Mouse (Mus musculus) A20 (cell line): Measurements from ENCODE around the gene Macrod2.

Source experiments
- DNase-seq: peaks from one replicate; pipeline ENCODE4 v3.0.0-alpha.2; 2011; ENCODE audit warnings: low read depth, low spot score

The Macrod2 gene

DNA sequence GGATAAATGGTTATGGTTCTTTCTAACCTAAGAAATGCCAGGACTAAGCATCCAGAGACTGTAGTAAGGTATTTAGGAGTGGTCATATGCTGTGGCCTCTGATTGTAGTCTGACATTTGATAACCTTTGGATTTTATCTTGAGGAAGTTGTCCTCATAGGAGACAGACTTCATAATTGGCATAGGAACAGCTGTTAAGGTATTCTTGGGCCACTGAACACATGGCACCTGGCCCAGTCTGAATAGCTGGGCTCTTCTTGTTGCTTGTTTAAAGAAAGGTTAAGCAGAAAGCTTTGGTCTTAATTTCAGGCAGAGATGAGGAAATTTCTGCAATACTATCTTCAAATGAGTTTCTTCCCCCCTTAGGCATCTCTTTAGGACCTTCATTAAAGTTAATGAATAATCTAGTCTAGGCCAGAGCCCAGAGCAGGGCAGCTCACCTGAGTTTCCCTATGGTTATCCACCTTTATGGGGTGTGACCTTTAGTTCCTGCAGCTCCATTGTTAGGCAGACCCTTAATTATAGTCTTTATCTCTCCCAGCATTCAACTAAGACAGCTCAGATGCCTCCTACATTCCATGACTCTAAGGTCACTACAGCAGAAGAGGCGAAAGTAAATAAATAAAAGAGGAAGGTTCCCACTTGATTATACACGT is 894.1 kb downstream of the Macrod2 start:
- DNase-seq, result no peak

DNA sequence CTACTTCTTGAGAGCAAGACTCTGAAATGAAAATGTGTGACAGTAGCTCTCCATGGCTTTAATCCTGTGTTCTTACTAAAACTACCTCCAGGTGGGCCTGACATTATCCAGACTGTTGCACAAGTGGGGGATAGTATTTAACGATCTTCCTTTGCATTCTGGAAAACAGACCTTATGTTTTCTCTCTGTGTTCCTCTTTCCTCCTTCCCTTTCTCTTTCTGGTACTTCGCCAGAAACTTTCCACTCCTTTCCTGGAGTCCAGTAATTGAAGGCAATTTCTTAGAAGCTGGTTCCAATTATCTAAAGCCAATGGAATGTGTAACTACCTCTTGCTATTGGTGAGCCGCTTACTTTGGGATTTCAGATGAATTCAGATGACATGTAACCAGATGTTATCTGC is 897.7 kb downstream of the Macrod2 start:
- no peak for DNase-seq

DNA sequence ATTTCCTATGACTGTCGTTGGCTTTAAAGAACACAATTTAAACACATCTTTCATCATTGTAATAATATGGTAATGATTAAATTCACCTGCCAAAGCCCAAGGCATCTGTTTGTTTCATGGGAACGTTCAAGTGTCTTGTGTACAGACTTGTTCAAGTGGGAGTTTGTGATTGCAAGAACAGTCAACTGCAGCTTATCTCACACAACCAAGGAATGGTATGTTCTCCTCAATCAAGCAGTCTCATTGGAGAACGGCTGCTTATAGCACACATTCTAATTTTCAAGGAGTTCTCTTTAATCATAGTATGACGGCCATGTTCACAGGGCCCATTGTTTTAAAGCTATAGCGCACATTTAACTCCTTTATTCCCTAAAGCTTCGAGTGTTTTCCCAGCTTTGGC is 904.1 kb downstream of the Macrod2 start:
- DNase-seq, result no peak

DNA sequence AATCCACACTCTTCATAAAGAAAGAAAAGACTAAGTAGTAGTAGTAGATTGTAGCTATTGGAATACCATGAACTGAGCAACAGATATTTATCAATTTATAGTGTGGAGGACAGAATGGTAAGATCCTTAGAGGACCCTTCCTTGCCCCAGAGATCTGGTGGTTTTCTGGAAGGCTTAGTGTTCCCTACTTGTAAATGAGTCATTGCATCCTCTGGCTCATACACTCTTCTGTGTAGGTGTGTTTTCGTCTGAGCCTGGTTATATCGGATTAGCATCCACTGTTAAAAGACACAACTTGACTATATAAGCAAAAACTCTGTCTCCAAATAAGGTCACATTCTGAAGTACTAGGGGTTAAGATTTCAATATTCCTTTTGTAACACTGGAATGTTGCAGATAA is 905.9 kb downstream of the Macrod2 start:
- DNase-seq, result no peak

DNA sequence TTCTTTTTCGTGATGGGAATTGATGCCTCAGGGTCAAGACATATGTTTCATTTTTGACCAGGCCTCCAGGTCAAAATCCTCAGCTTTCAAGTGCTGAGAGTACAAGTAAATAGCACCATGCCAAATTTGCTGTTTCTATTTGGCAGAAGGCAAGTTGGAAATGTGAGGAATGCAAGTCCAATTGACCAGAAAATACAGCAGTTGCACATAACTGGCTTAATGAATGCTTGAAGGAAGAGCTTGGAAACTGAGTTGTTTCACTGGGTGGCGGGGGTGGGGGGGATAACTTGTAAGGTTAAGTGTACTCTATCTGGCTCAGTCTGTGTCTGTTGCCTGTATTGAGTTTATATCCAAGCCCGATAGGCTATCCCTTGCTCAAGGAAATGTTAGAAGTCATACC is 913.3 kb downstream of the Macrod2 start:
- DNase-seq, result no peak

DNA sequence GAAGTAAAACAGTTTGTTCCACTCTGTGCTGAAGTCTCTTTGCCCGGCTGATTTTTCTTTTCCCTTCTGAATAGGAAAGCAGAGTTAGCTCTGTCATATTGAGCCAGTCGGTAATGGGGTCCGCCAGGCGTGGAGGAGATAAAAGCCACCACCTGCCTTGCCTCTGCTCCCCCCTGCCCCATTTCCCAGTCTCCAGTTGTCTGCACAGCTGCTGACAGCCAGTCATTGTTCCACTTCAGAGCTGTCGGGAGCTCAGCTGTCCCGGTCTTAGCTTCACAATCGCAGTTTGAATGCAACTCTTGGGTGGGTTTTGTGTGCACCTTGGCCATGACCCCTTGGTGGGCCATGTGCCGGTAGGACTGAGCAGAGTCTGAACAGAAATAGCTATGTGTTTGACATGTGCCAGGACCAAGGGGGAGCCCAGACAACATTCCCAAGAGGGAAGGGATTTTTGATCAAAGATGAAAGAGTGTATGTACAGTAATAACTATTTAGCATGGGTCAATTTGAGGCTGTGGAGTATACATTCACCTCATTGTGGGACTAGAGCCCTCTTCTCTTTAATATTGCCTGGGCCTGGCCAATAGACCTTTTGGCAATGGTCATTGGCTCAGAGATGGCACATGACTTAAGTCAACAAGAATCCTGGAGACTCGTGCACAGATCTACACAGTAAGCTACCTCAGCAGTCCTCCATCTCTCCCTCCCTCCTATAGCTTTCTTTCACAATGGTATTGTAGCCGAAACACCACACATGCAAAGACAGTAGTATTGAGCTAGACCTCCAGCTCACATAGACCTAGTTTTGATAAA is 917.2 kb downstream of the Macrod2 start:
- DNase-seq, result no peak

DNA sequence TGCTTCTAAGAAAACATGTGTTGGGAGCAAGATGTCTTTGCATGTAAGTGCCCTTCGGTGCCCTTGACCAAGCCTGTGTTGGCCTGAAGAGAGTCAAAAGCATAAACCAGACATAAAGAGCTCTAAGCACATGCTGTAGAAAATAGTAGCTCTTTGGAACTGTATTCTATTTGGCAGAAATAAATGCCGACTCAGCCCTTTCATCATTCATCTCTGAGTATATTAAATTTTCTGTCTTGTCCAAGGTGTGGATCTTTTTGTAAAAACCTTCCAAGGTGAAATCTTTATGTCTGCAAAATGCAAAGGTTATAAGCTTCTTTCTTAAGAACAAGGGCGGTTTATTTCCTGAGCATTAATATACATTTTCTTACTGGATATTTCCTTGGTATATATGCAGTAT is 920.2 kb downstream of the Macrod2 start:
- no peak for DNase-seq

DNA sequence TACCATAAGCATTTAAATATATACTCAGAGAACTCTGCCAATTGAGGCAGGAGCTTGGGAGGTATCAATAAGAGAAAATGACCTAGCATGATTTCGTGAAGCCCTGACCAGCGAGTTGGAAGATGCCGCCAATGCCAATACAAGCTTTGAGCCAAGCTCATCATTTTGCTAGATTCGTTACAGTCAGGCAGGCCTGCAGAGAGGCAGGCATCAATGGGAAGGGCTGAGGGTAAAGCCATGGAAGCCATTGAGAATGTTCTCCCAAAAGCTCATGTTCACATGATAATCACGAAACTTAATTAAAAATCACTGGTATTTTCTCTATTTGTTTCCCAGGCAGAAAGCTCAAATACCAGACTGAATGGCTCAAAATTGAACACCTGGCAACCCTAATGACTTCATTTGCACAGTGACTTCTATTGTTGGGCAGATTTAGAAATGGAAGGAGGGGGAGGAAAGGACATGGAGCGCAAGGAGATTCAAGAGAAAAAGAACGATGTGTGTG is 928.9 kb downstream of the Macrod2 start:
- DNase-seq, result no peak

DNA sequence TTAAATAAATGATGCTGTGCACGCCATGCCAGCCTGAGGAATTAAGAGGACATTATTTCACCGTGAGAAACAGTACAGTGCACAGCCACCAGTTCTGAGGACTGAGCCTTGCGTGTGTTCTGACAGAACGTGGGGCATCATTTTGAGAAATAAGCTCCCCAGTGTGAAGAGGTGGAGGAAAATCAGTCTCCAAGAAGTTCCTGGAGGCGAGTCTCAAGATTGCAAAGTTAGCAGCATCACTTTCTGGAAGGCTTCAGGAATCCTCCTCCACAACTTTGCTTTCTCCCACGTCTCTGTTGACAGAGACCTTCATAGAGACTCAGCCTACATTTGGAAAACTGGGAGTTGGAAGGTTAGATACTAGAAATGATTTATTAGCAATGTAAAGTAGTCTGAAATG is 932.2 kb downstream of the Macrod2 start:
- DNase-seq, result no peak

DNA sequence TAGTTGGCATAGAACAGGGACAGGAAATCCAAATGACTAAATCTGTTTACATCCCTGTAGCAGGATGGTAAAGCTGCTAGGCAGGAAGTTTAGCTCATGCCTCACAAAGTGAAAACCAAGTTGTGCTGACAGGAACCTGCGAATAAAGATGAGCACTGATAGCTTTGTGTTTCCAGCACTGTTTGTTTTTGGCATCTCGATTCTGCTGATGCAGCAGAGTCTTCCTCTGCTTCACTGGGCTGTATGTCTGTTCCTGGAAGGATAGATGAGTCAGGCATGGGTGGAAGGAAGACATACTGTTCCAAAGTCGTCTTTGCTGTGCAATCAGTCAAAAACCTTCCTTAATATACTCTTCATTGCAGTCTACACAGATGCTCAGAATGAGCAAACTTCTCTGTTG is 942.6 kb downstream of the Macrod2 start:
- DNase-seq, result no peak

DNA sequence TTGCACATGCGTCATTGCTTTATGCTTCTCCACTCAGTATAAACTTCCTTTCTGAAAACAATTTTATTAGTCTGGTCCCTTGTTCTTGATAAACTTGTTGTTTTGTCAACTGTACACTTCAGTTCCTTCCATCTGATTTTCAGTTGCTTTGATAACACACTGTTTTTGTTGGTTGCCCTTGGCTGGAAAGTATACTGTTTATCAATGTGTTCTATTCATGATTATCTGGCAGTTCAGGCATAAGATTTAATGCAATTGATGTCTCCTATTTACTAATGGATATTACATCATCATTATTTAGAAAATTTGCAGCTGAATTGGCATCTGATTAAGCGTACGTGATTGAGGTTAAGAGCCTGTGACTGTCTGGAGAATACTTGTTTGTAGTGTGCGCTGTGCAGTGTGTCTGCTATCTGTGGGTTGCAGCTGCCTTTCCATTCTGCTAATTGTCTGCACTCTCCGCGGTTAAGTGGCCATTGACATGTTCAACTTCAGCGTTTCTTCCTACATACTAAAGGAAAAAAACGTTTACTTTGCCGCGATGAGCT is 949.0 kb downstream of the Macrod2 start:
- no peak for DNase-seq

DNA sequence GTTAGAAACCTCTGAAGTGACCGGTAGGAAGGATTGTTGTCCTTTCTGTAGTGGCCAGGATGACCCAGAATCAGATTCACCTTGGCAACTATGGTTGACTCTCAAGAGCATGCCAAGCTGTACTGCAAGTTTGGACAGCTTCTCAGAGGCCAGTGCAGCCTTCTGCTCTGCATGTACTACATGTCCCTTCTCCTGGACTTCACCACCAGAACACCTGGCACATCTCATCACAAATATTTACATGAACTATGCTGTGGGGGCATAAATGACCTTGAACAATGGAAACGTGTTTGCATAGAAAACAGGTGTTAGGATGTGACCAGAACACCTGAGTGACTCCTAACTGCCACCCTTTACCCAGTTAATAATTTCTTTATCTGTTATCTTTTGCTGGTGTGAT is 957.5 kb downstream of the Macrod2 start:
- no peak for DNase-seq

DNA sequence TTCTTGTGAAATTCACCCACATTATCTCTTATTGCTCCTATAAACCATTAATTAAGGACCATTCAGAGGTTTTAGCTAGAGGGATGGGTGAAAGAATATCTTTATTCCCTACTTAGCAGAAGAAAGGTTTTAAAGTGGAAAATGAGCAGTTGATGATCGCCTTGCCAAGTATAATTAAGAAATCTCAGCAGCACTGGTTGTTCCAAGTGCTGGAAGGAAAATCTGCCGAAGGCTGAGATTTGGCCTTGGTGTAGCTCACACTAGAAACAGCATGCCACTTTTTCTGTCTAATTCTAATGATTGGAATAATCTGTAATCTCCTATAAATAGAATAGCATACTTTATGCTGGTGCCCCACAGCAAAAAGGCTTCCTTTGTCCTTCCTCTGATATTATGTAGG is 993.5 kb downstream of the Macrod2 start:
- DNase-seq, result no peak

DNA sequence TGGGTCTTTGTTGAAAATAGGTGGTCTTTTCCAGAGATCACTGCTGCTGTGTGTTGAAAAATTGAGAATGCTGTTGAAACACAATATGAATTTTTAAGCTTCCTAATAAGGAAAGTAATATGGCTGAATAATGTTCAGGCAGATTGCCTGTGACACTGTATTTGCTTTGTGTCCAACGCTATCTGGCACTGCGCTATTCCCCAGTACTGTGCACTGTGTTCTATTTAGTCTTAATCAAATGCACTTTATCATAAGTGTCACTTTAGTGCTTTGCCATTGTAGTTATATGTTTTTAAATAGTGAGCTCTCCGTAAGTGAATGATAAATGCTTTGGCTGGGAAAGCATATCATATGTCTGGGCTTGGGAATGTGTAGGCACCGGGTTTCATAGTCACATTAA is 996.1 kb downstream of the Macrod2 start:
- DNase-seq, result no peak

DNA sequence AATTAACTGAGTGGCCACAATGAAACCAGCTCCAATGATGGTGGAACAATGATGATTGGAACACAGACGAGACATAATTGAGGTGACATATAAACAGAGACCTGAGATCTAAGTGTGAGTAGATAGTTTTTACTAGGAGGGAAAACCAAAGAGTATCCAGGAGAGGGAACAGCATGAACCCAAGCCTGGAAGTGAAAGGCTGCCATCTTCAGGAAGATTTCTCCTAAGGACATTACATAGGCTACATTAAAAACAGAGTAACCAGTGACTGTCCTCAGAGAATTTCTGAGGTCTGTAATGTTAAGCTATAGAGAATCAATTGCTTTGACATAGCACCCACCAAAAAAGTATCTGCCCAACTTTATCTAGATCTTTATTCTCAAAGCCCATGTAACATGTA is 999.7 kb downstream of the Macrod2 start:
- DNase-seq, result no peak

DNA sequence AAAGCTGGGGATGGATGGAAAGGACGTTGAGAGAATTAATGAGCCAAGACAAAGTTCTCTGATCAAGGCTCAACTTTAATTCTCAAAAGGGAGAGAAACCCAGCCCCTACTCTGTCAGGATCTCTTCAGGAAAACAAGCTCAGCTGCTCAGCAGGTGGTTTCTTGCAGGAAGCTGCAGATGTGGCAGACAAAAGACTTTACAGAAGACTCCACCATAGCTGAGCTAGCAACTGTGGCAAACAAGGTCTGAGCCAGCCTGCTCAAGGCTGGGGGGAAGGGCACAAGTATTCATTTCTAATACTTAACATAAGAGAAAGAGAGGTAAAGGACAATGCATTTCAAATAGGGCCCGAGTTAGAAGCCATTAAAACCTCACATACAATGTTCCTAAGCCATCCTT is 1013.7 kb downstream of the Macrod2 start:
- no peak for DNase-seq

DNA sequence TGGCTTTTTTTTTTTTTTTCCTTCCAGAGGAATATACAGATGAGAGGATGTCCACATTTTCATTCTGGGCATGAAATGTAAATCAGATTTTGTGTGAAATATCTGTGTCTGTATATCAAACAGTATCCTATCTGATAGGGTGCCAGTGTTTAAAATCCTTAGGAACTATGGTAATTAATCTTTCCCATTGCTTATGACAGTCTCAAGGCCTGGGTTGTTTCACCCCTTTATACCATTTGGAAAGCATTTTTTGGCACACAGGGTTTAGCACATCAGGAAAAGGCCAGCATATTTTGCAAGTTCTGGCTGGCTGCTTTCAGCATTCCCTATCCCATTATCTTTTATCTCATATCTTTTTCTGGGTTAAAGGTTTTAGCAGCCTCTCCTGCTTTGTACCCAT is 1021.3 kb downstream of the Macrod2 start:
- no peak for DNase-seq

DNA sequence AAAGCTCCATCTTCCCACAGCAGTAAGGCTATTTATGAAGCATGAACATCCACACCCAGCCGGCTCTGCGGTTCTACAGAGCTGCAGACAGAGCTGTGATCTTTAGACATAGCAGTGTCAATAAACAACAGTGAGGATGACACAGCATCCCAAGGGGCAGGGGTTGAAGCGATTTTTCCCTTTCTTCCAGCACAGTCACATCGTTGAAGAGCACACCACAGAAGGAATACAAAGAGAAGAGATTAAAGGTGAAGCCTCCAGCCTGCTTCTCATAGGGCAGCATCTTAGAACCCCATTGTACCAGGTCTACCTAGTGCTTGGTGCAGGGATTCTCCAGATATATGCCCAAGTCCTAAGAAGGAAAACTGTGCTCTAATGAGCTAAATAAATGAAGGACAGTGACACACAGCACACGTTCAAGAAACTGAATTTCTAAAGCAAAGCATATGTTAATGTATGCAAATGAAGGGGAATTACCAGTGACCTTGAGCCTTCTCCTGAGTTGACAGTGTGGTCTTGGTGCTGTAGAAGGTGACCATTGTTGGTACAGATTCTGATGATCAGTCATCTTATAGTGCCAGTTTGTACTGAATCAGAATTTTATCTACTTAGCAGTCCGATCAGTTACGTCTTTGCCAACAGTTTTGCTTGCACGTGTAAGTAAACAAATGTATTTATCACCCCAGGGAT is 1021.9 kb downstream of the Macrod2 start:
- DNase-seq, result no peak

DNA sequence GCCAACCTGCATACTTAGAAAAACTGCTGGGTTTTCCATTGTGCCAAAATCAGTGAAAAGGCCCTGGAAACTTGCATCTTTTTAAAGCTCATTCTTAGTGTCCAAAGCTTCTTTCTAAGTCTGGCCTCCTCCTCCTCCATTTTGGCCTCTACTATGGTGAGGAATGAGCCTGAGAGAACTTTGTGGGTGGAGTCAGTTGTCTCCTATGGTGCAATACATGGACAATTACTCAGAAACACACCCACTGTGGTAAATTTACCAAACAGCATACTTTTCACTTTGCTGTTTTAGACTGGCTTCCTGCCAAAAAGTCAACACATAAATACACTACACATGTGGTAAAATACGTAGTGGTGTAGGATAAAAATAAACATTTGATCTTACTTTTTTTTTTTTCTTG is 1024.7 kb downstream of the Macrod2 start:
- no peak for DNase-seq

DNA sequence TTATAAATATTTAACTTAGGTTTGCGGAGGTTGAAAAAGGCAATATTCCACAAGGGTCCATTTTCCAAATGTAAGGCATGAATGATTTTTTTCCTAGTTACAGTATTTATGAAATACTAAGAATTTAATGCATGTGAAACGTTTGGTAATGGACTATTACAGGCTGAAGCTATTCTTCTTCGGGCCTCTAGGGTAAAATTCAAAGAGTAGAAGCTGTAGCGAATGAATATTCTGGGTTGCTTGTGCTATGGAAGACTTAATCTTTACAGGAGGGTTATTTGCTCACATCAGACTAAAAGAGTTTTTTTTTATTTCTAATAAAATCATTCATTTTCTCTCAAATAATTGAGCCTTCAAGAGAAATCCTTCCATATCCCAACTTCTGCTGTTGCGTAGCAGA is 1039.0 kb downstream of the Macrod2 start:
- DNase-seq, result no peak

DNA sequence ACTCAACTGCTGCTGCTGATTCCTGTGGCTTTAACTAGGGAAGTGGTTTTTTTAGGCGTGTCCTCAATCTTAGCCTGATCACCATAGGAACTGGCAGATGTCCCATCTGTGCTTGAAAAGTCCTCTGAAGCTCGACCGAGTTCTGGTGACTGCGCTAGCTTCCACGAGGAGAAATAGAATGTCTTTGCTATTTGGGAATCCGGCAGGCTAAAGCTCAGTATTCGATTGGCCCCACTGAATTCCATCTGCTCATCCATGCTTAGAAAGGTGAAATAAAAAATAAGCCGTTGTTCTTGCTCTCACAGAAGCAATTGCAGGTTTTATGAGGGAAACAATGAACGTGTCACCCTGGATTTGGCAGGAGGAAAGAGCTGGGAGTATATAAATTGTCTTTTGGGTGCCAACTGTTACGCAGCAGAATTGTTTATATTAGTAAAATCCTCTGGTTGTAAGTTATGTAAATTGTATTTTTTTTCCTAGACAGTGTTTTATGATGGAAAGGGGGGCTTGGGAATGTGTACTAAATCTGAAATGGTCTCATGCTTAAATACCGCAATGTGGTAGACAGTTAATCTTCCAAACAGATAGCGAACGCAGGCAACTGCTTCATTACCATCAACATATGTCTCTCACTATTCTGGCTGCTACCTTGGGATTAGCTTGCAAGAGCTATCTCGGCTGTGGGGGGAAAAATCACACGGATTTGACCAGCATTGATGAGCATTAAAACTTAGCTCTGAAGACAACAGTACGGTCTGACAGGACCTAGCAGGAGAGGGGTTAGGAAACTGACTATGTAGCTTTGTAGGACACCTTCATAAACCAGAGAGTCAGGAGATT is 1039.8 kb downstream of the Macrod2 start:
- DNase-seq, result no peak
